Mouse (Mus musculus) urinary bladder, adult 2 months (tissue): ENCODE results near the gene Chga. TPM values are rescaled to one million over a fixed set of nuclear protein-coding genes. Genes with fewer than 3 reads are reported as not detected.

Experiments
- DNase-seq: peaks from one replicate; pipeline ENCODE4 v3.0.0; 2022; ENCODE audit warnings: low spot score
- polyA plus RNA-seq: library from polyadenylated mRNA; depleted of rRNA; stranded (reverse); fragments of >200 nt; gene quantifications from 2 replicates; pipeline ENCODE4 v1.2.3, GENCODE M21; 2012

Gene Chga
- polyA plus RNA-seq, 1 experiment, result 0.19 TPM

DNA sequence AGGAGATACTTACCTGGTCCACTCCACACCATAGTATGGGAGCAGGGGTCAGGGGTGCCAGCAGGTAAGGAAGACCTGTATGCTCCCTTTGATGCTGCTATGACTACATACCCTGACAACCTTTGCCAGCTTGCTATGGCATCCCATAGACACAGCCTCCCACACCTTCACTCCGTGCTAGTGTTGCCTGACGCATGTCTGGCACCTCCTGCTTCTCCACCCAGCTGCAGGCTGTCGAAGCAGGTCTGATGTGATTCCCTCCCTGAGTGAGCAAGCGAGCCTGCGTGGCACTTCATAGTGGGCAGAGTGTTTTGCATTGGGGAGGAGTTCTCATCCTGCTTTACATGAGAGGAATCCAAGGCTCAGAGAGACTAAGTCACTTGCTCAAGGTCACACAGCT, 2.6 kb downstream of the Chga start:
- DNase-seq, result no peak

DNA sequence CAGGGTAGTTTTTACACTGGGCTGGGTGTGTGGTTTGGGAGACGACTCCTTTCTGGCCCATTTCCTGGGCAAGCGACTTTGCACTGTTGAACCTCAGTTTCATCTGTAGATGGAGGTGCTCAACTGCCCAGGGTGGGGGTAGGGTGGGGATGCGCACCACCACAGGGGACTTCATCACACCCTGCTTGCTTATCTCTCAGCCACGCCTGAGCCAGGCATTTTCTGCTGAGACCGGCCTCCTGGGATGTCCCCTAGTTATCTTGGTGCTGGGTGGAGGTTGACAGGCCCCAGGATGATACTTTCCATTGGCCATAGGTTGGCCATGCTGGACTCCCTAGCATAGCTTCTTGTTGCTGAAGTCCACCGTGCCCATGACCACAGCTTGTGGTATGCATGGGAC, 10.3 kb downstream of the Chga start:
- no peak for DNase-seq

GRCm38 (mm10) chr12:102566951-102567350, 12.2 kb downstream of the Chga start:
- no peak for DNase-seq

- no peak for DNase-seq
Measured at GRCm38 (mm10) chr12:102568219-102568618, 13.4 kb downstream of the Chga start.

- DNase-seq, result no peak
Measured at GRCm38 (mm10) chr12:102570111-102570510, 15.3 kb downstream of the Chga start.

- no peak for DNase-seq
Measured at GRCm38 (mm10) chr12:102570734-102571133, 16.0 kb downstream of the Chga start.

GRCm38 (mm10) chr12:102571666-102572065, 16.9 kb downstream of the Chga start:
- no peak for DNase-seq

DNA sequence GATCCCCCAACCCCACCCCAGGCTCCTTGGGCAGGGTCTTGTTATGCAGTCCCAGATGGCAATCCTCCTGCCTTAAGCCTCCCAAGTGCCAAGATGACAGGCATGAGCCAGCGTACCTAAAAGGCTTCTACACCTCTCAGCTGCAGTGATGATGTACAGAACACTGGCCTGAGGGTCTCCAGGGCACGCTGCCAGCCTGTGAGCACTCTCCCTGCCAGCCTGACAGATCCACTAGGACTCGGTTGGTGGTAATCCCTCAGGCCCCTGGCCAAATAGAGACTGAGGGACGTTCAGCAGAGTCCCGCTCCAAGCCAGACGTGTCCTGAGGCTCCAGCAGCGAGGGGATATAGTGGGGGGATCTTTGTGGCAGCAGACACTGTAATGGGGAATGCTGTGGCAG, 18.3 kb downstream of the Chga start:
- no peak for DNase-seq

DNA sequence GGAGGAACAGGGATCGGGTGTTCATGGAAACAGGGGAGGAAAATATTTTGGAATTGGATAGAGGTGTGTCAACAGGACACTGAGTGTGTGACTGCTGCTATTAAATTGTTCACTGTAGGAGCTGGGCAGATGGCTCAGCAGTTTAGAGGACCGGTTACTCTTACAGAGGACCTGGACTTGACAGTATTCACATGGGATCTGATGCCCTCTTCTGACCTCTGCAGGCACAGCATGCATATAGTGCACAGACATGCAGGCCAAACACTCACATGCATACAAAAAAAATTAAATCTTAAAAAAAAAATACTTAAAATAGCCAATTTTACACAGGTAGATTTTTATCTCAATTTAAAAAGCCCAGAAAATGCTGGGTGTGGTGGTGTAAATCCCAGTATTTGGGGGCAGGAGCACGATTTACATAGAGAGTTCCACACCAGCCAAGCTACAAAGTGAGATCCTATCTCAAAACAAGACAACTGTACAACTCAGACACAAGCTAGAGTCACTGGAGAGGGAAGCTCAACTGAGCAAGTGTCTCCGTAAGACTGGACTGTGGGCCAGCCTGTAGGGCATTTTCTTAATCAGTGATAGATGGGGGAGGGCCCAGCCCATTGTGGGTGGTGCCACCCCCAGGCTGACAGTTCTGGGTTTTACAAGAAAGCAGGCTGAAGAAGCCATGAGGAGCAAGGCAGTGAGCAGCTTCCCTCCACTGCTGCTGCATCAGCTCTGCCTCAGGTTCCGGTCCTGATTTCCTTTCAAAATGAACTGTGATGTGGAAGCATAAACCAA, 21.0 kb downstream of the Chga start:
- no peak for DNase-seq

DNA sequence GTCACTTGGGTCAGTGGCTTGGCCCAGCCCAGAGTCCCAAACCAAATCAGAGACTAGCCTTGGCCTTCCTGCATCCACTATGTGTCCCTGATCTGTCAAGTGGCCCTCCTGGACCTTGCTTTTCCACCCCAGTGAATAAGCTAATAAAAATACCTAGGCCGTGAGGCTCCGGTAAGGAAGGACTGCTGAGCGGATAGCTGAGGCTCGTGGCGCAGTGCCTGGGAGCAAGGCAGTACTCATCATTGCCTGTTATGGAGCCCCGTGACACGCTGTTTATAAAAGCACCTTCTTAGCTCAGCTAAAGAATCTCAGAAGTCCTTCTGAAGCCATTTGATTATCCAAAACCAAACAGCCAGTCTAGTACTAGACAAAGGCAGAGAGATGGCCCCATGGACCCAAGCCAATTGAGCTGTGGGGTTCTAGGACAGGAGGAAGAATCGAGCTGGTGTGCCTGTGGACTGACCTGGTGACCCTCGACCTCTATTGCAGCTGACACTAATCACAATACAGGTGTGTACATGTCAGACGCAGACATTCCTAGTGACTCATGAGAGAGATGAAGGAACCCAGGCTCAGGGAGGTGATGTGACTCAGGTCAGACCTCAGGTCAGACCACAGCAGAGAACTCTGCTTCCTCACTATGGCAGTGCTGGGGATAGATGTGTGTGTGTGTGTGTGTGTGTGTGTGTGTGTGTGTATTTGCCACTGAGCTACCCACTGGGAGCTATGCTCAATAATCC, 22.1 kb downstream of the Chga start:
- no peak for DNase-seq

DNA sequence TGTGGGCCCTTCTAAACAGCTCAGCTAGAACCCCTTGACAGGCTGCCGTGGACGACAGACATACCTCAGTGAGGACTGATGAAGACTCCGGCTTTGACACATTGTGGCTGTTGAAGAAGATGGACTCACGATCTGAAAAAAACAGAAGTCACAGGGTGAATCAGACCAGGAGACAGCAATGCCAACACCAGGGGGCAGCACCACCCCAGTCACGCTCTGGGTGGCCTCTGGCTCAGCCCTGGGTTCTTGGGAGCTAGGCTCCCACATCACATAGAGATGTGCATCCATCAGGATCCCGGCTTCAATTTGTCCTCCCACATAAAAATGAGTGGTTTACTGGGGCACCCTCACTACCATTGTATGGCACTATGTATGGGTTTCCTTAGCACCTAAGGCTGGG, 24.3 kb downstream of the Chga start:
- peak; percentile 67 for DNase-seq

DNA sequence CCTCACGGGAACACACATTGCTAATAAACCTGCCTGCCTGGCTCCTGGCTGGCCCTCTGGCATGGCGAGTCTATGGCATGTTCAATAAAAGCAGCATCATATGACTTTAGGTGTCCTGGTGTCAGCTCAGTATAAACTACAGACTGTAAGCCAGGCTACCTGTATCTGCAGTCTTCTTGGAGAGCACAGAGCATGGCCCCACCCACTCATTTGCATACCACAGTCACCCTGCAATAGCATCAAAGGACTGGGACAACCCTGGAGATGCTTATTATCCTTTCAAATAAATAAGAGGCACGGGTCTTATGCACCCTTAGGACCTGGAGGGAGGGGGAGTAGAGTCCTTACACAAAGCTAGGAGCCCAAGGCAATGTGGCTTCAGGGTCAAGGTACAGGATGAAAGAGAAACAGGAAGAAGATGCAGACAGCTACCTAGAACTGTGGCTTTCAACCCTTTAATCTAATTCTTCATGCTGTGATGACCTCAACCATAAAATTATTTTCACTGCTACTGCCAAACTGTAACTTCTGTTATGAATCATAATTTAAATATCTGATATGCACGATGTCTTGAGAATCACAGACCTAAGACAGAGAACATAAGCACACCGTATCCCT, 26.9 kb downstream of the Chga start:
- no peak for DNase-seq

- no peak for DNase-seq
Measured at GRCm38 (mm10) chr12:102582441-102582840, 27.7 kb downstream of the Chga start.

GRCm38 (mm10) chr12:102585390-102585789, 30.6 kb downstream of the Chga start:
- no peak for DNase-seq

GRCm38 (mm10) chr12:102586286-102586881, 31.6 kb downstream of the Chga start:
- DNase-seq, result no peak

GRCm38 (mm10) chr12:102587106-102587505, 32.3 kb downstream of the Chga start:
- no peak for DNase-seq

DNA sequence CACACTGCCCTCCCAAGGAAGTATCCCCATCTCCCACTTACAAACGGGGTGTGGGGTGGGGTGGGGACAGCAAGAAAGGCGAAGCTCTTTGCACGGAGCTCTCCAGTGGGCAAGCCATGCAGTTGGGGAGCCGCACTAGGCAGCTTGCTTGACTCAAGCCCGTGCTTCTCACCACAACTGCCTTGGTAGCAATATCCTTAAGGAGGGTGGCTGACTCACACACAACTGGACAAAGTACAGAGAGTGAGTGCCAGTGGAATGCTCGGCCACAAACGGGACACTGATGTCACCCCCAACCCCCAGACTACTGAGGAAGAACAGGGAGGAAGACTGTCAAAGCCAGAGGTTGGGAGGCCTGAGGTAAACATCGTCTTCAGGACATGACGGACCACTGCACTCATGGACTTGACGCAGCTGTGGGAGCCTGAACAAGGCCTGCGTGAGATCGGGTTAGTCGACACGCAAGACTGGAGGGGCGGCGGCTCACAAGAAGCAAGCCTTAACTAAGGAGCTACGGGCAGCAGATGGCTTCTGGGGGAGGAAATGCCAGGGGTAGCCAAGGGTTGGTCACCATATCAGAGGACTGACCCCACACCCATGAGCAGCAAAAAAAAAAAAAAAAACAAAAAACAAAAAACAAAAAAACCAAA, 36.1 kb downstream of the Chga start:
- no peak for DNase-seq

DNA sequence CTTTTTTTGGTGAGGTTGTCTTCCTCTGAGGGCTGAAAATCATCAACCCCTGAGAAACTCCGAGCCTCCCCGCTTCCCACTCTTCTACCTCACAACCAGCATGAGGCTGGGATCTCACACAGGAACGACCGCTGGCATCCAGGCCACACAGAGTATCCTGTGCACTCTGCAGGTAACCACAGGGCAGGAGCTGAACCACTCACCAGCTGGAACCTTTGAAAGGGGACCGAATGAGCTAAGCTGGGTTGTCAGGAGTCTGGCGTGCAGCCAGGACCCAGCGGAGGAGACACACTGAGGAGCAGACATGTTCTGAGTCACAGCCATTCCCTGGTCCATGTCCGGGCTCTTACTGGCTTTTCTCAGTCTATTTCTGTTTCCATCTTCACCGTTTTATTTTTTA, 38.9 kb downstream of the Chga start:
- DNase-seq, result no peak

- DNase-seq, result no peak
Measured at GRCm38 (mm10) chr12:102594627-102595026, 39.9 kb downstream of the Chga start.

DNA sequence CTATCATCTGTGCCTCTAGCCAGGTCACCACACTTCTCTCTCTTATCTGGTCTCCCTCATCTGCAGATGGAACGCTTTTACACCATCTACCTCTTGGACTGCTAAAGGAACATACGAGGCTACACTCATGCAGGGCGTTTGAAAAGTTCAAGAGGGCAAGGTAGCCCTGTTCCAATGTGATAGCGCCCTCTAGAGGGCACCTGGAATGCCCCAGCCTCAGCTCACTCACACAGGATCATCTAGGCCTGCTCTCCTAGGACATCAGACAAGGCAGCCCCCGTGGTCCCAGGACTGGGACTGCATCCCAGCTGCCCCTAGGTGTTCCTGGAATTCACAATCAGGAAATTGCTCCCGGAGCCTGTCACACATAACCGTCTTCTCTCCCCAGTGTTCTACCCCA, 41.6 kb downstream of the Chga start:
- no peak for DNase-seq

DNA sequence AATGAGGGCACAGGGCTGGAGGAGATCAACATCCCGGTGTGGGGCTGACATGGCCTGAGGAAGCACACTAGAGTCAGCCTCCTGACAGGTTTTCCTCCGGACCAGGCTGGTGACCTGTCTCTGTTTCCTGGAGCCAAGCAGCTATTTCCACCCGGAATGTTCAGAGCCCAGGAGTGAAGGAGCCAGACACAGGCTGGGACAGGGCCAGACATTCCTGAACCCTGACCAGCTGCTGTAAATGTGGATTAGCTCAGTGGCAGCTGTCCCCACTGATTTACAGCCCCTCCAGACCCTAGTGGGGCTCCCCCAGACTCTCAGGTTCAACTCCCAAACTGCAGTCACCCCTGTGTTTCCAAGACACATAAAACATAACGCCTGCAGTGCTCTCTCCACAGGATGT, 42.7 kb downstream of the Chga start:
- no peak for DNase-seq

DNA sequence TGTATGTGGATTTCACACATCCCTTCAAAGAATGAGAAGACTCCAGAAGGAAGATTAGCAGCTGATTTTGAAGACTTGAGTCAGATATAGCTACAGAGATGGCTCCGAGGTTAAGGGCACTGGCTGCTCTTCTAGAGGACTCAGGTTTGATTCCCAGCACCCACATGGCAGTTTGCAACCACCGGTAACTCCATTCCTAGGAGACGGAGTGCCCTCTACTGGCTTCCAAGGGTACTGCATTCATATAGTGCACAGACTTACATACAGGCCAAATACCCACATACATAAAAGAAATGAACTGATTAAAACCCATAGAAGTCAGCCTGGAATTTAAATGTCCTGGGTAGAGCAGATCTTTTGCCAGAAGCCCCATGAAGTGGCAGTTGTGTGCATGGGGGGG, 43.8 kb downstream of the Chga start:
- no peak for DNase-seq
